In the genomic region with DNA sequence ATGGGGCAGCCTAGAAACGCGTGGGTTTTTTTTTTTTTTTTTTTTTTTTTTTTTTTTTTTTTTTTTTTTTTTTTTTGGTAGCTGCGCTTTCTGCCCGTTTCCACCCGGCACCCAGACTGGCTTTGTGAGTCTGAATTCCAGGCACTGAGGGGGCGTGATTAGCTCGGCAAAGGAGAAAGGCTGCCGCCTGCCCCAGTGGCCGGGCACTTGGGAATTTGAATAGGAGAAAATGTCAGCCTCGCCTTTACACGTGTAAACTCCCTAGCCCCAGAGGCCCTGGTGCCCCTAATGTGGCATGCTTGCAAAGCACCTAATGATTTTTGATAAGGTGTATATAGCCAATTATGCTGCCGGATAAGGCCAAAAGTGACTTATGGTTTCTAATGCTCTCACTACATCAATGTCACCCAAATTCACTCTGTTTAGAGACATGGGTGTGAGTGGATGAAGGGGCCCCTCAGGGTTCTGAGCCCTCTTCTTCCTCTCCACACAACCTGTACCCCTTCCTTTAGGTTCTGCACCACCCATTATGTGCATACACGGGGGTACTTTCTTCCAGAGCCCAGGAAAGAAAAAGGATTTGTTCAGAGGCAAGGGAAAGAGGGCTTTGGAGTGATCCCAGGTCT, we compare ENCODE assay signal across 18 mouse cellular contexts. TPM values are rescaled to one million over a fixed set of nuclear protein-coding genes. Genes with fewer than 3 reads are reported as not detected.
DNase-seq lines count a peak whose midpoint lies in the region; ATAC-seq and TF ChIP-seq lines count a peak whose summit lies in the region.
"Had no signal": no experiment of that assay in that cellular context is flagged by ENCODE, and none has a peak within 500 bp of the region (broad histone marks: within the 10 kb centered on the region; RNA-seq: fewer than 3 reads in every experiment).

No protein-coding gene starts in this region.

- WGBS in forebrain, embryonic 10.5 days: 2% methylated on average over 13 of the region's 13 CpGs
- 0% methylated on average over 13 of the region's 13 CpGs for WGBS in hindbrain, embryonic 12.5 days
- 0% methylated on average over 13 of the region's 13 CpGs for WGBS in midbrain, embryonic 12.5 days

- no peak for DNase-seq in CH12.LX (ENCODE audit: extremely low read depth)
- DNase-seq in forebrain, embryonic 10.5 days (ENCODE audit: extremely low spot score, low spot score): peak; percentile 61
- DNase-seq in gastrocnemius, postnatal 25 days: no peak
- DNase-seq in retina, postnatal 1 day: no peak
- DNase-seq: cerebellum, adult 11 months; gastrocnemius, postnatal 10 days; right cerebral cortex, adult 18-20 months had no signal

- H3K79me2 ChIP-seq in CH12.LX (replicated peaks; ENCODE audit: control insufficient read depth, extremely low read depth, insufficient read depth, poor library complexity, severe bottlenecking): no peaks in the 10 kb centered on the region

- no peak for TF ChIP-seq EP300 in CH12.LX (IDR thresholded peaks at IDR 0.05; ENCODE audit: low read length)

- peaks cover 33% of the 10 kb centered on the region for H3K9me3 ChIP-seq in CH12.LX (replicated peaks; ENCODE audit: low read length)
- H3K9me3 ChIP-seq in forebrain, embryonic 10.5 days: no peaks in the 10 kb centered on the region
- no peaks in the 10 kb centered on the region for H3K9me3 ChIP-seq in hindbrain, embryonic 12.5 days (replicated peaks)
- no peaks in the 10 kb centered on the region for H3K9me3 ChIP-seq in midbrain, embryonic 12.5 days
- H3K9me3 ChIP-seq: heart, embryonic 12.5 days; kidney, embryonic 15.5 days; liver, embryonic 12.5 days; megakaryocyte, embryonic 14.5 days had no signal

- H3K4me1 ChIP-seq in CH12.LX (ENCODE audit: control insufficient read depth in 1 of 2, insufficient read depth in 2 of 2): no peaks in the 10 kb centered on the region
- H3K4me1 ChIP-seq in forebrain, embryonic 10.5 days: peaks cover 94% of the 10 kb centered on the region
- peaks cover 27% of the 10 kb centered on the region for H3K4me1 ChIP-seq in hindbrain, embryonic 12.5 days
- H3K4me1 ChIP-seq in midbrain, embryonic 12.5 days: peaks cover 46% of the 10 kb centered on the region

- peaks cover 74% of the 10 kb centered on the region for H3K27me3 ChIP-seq in CH12.LX (replicated peaks)
- H3K27me3 ChIP-seq in forebrain, embryonic 10.5 days (ENCODE audit: poor library complexity, severe bottlenecking): peaks cover 100% of the 10 kb centered on the region
- peaks cover 95% of the 10 kb centered on the region for H3K27me3 ChIP-seq in hindbrain, embryonic 12.5 days
- peaks cover 97% of the 10 kb centered on the region for H3K27me3 ChIP-seq in midbrain, embryonic 12.5 days

- in situ Hi-C loops in CH12.LX (cut with MboI; ENCODE audit: low pct_ligation_motif_present, low pct_unique_long_range_greater_than_20kb, low sequenced_read_pairs): no loop called here

- no peak for TF ChIP-seq RAD21 in CH12.LX (IDR thresholded peaks at IDR 0.05; ENCODE audit: low read depth, low read length)

- H3K4me3 ChIP-seq in CH12.LX (replicated peaks in 1 of 3; ENCODE audit: low read depth in 2 of 3, low read length in 2 of 3, poor library complexity in 1 of 3): no peak overlapping the region
- H3K4me3 ChIP-seq in forebrain, embryonic 10.5 days: peak overlapping the region; percentile 61
- peak overlapping the region; percentile 55 for H3K4me3 ChIP-seq in hindbrain, embryonic 12.5 days
- peak overlapping the region; percentile 55 for H3K4me3 ChIP-seq in midbrain, embryonic 12.5 days
- H3K4me3 ChIP-seq: heart, embryonic 12.5 days; kidney, embryonic 15.5 days; liver, embryonic 12.5 days; megakaryocyte, embryonic 14.5 days had no signal

- no peak overlapping the region for H3K9ac ChIP-seq in CH12.LX (ENCODE audit: insufficient read depth, low read depth)
- H3K9ac ChIP-seq in hindbrain, embryonic 12.5 days: peak overlapping the region; percentile 87
- peak overlapping the region; percentile 77 for H3K9ac ChIP-seq in midbrain, embryonic 12.5 days (replicated peaks)
- H3K9ac ChIP-seq: heart, embryonic 12.5 days; kidney, embryonic 15.5 days; liver, embryonic 12.5 days had no signal

- no peak for TF ChIP-seq POLR2A in CH12.LX (IDR thresholded peaks at IDR 0.05; ENCODE audit: low read depth, low read length)

- H3K4me2 ChIP-seq in CH12.LX (ENCODE audit: insufficient read depth, low read depth, poor library complexity, severe bottlenecking): no peak overlapping the region
- peak overlapping the region; percentile 60 for H3K4me2 ChIP-seq in hindbrain, embryonic 12.5 days (replicated peaks)
- H3K4me2 ChIP-seq in midbrain, embryonic 12.5 days (replicated peaks): peak overlapping the region; percentile 65
- H3K4me2 ChIP-seq: heart, embryonic 12.5 days; kidney, embryonic 15.5 days; liver, embryonic 12.5 days had no signal

- no peak for ATAC-seq in hindbrain, embryonic 12.5 days (ENCODE audit: low FRiP score)
- no peak for ATAC-seq in midbrain, embryonic 12.5 days (ENCODE audit: low FRiP score, low read depth)
- no peak for ATAC-seq in erythroid progenitor cell, adult 5-6 weeks (replicated peaks; ENCODE audit: low FRiP score, poor library complexity, severe bottlenecking)
- ATAC-seq in erythroblast, adult 5-6 weeks (replicated peaks; ENCODE audit: low FRiP score, poor library complexity, severe bottlenecking): no peak
- ATAC-seq: liver, embryonic 12.5 days had no signal

- no peak overlapping the region for H3K27ac ChIP-seq in CH12.LX (ENCODE audit: insufficient read depth, low read depth)
- H3K27ac ChIP-seq in forebrain, embryonic 10.5 days: peak overlapping the region; percentile 92
- H3K27ac ChIP-seq in hindbrain, embryonic 12.5 days: peak overlapping the region; percentile 93
- peak overlapping the region; percentile 90 for H3K27ac ChIP-seq in midbrain, embryonic 12.5 days (replicated peaks)
- H3K27ac ChIP-seq: kidney, embryonic 15.5 days; liver, embryonic 12.5 days had no signal

- no peaks in the 10 kb centered on the region for H3K36me3 ChIP-seq in CH12.LX (replicated peaks in 1 of 2; ENCODE audit: control insufficient read depth in 1 of 2, insufficient read depth in 1 of 2, low read length in 1 of 2)
- peaks cover 16% of the 10 kb centered on the region for H3K36me3 ChIP-seq in forebrain, embryonic 10.5 days (replicated peaks)
- no peaks in the 10 kb centered on the region for H3K36me3 ChIP-seq in hindbrain, embryonic 12.5 days
- H3K36me3 ChIP-seq in midbrain, embryonic 12.5 days: no peaks in the 10 kb centered on the region
- H3K36me3 ChIP-seq: heart, embryonic 12.5 days; kidney, embryonic 15.5 days; liver, embryonic 12.5 days had no signal

- dilution Hi-C loops in CH12.LX (cut with MboI; ENCODE audit: extremely low pct_ligation_motif_present, extremely low pct_unique_long_range_greater_than_20kb, low sequenced_read_pairs): no loop called here

- TF ChIP-seq CTCF in CH12.LX (conservative IDR thresholded peaks at IDR 0.05 in 1 of 2, IDR thresholded peaks at IDR 0.05 in 1 of 2; ENCODE audit: low read depth in 2 of 2, low read length in 2 of 2): no peak

TF ChIP-seq in CH12.LX, 34 proteins besides CTCF, POLR2A, EP300 and RAD21:
- peak; percentile 36 for TF ChIP-seq ZNF384 (IDR thresholded peaks at IDR 0.05; ENCODE audit: low read depth, low read length)
- TF ChIP-seq MXI1 (IDR thresholded peaks at IDR 0.05; ENCODE audit: low read depth, low read length): no peak

RNA-seq across cellular contexts. Expression of gene Lhx5, which starts 1.7 kb away (rescaled TPM):
- total RNA-seq in CH12.LX (2012; rRNA removed) (not detected in 2 replicates), CH12.LX (2014; rRNA removed) (not detected in 2 replicates)
- not detected in 2 replicates for polyA plus RNA-seq in CH12.LX (2012; ENCODE audit: insufficient read length, low read depth)
- 21.3 and 24.8 TPM in 2 replicates for polyA plus RNA-seq in forebrain, embryonic 10.5 days (2016; fragmentation: Nextera tagmentation; extraction: Ambion mirVana)
- polyA plus RNA-seq in hindbrain, embryonic 12.5 days (2016; fragmentation: Nextera tagmentation; extraction: Ambion mirVana): 63.0 and 67.2 TPM in 2 replicates
- polyA plus RNA-seq in midbrain, embryonic 12.5 days (2016; fragmentation: Nextera tagmentation; extraction: Ambion mirVana): 45.2 and 51.9 TPM in 2 replicates
- not detected for total RNA-seq in gastrocnemius, postnatal 25 days (2021)
- not detected in 2 replicates for total RNA-seq in erythroid progenitor cell, adult 5-6 weeks (2015; ENCODE audit: low replicate concordance)
- total RNA-seq in erythroid progenitor cell, adult 5-6 weeks (2017; ENCODE audit: low replicate concordance): not detected in 2 replicates
- not detected in 2 replicates for total RNA-seq in erythroblast, adult 5-6 weeks (2015; ENCODE audit: low replicate concordance)
- total RNA-seq in erythroblast, adult 5-6 weeks (2017; ENCODE audit: low replicate concordance): not detected in 2 replicates
- total RNA-seq: gastrocnemius, postnatal 10 days; neutrophil, adult 5-6 weeks had no signal
- polyA plus RNA-seq: cortical plate, adult 2 months; kidney, embryonic 15.5 days; liver, embryonic 12.5 days; lung, embryonic 16.5 days had no signal

RNA-seq across cellular contexts. Expression of gene Sdsl, which starts 39.4 kb away (rescaled TPM):
- total RNA-seq in CH12.LX (2012; rRNA removed) (1.8 and 4.0 TPM in 2 replicates), CH12.LX (2014; rRNA removed) (not detected in 2 replicates)
- polyA plus RNA-seq in CH12.LX (2012; ENCODE audit: insufficient read length, low read depth): 0.37 TPM in 1 of 2 replicates, not detected in the other
- polyA plus RNA-seq in forebrain, embryonic 10.5 days (2016; fragmentation: Nextera tagmentation; extraction: Ambion mirVana): 9.3 and 10.2 TPM in 2 replicates
- 5.4 and 7.5 TPM in 2 replicates for polyA plus RNA-seq in hindbrain, embryonic 12.5 days (2016; fragmentation: Nextera tagmentation; extraction: Ambion mirVana)
- polyA plus RNA-seq in midbrain, embryonic 12.5 days (2016; fragmentation: Nextera tagmentation; extraction: Ambion mirVana): 6.4 and 7.5 TPM in 2 replicates
- under 1 TPM; 0.31 to 0.64 TPM for total RNA-seq in gastrocnemius, postnatal 25 days (2021)
- total RNA-seq in erythroid progenitor cell, adult 5-6 weeks (2015; ENCODE audit: low replicate concordance): 4.2 TPM in 1 of 2 replicates, not detected in the other
- total RNA-seq in erythroid progenitor cell, adult 5-6 weeks (2017; ENCODE audit: low replicate concordance): 2.7 and 4.8 TPM in 2 replicates
- not detected in 2 replicates for total RNA-seq in erythroblast, adult 5-6 weeks (2015; ENCODE audit: low replicate concordance)
- 3.4 and 3.9 TPM in 2 replicates for total RNA-seq in erythroblast, adult 5-6 weeks (2017; ENCODE audit: low replicate concordance)
- total RNA-seq: neutrophil, adult 5-6 weeks had no signal

RNA-seq across cellular contexts. Expression of gene Sds, which starts 43.1 kb away (rescaled TPM):
- total RNA-seq in CH12.LX (2012; rRNA removed) (not detected in 2 replicates), CH12.LX (2014; rRNA removed) (not detected in 2 replicates)
- polyA plus RNA-seq in CH12.LX (2012; ENCODE audit: insufficient read length, low read depth): 0.76 and 1.5 TPM in 2 replicates
- polyA plus RNA-seq in forebrain, embryonic 10.5 days (2016; fragmentation: Nextera tagmentation; extraction: Ambion mirVana): not detected in 2 replicates
- polyA plus RNA-seq in hindbrain, embryonic 12.5 days (2016; fragmentation: Nextera tagmentation; extraction: Ambion mirVana): not detected in 2 replicates
- polyA plus RNA-seq in midbrain, embryonic 12.5 days (2016; fragmentation: Nextera tagmentation; extraction: Ambion mirVana): not detected in 2 replicates
- total RNA-seq in gastrocnemius, postnatal 25 days (2021): not detected
- total RNA-seq in erythroid progenitor cell, adult 5-6 weeks (2015; ENCODE audit: low replicate concordance): not detected in 2 replicates
- total RNA-seq in erythroid progenitor cell, adult 5-6 weeks (2017; ENCODE audit: low replicate concordance): not detected in 2 replicates
- total RNA-seq in erythroblast, adult 5-6 weeks (2015; ENCODE audit: low replicate concordance): not detected in 2 replicates
- not detected in 2 replicates for total RNA-seq in erythroblast, adult 5-6 weeks (2017; ENCODE audit: low replicate concordance)
- total RNA-seq: gastrocnemius, postnatal 10 days; neutrophil, adult 5-6 weeks had no signal
- polyA plus RNA-seq: heart, embryonic 12.5 days; kidney, embryonic 15.5 days; liver, embryonic 12.5 days; lung, embryonic 16.5 days had no signal

Comparison
In these comparisons a context has a peak if more than half of its experiments do, and no peak if none do; other contexts are left out.
1. H3K4me3 ChIP-seq: peak in forebrain, embryonic 10.5 days (single experiment), hindbrain, embryonic 12.5 days (single experiment) and midbrain, embryonic 12.5 days (single experiment); none in CH12.LX (0 of 3).